Mouse (Mus musculus): Measurements from ENCODE around the gene H2afx.

DNA sequence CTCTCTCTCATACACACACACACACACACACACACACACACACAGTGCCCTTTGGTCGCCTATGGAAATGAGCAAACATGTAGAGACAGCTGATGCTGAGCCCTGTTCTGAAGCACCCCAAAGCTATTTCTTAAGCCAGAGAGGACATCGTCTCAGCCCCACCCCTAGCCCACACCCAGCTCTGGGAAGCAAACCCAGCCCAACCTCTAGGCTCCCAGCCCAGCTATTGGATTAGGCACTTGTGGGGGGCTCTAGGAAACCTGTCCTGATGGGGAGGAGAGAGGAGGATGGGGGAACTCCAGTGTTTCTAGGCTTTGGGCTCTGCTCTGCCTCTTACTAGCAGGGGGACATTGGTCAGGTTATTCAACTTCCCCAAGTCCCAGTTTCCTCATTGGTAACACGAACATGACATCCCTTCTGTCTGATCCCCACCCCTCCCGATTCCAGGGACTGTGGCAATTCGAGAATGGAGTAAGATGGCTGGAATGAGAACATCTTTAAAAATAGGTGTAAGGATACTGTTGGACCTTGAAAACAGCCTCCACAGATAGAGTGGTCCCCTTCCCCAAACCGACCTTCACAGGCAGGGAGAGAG lies 48.1 kb upstream of the H2afx start:
- no peak for TF ChIP-seq CTCF (IDR thresholded peaks at IDR 0.05; ENCODE audit: extremely low read depth, insufficient read length, insufficient replicate concordance, low read depth, low read length)
- no peak for TF ChIP-seq POLR2A (IDR thresholded peaks at IDR 0.05; ENCODE audit: low read depth, low read length)

Measured in small intestine, adult 2 months (tissue).